Mouse (Mus musculus) kidney, postnatal 10 days (tissue): ENCODE data around the gene Mrpl23.
A peak's percentile ranks its signal among the peaks of the same experiment; 100 is the strongest.

ENCODE experiments used
- DNase-seq: peaks from one replicate; pipeline ENCODE4 v3.0.0; 2021; ENCODE audit warnings: mixed read lengths

Gene Mrpl23

GRCm38 (mm10) chr7:142575971-142576370 lies 43.5 kb downstream of the Mrpl23 start:
- no peak for DNase-seq

GRCm38 (mm10) chr7:142576472-142577326 lies 44.2 kb downstream of the Mrpl23 start:
- DNase-seq = no peak

- DNase-seq = peak; percentile 39
These were observed 45.4 kb downstream of the Mrpl23 start for GRCm38 (mm10) chr7:142577806-142578423.

- DNase-seq = no peak
These were observed 46.6 kb downstream of the Mrpl23 start for GRCm38 (mm10) chr7:142579069-142579468.

- peak; percentile 76 for DNase-seq
These were observed 47.8 kb downstream of the Mrpl23 start for GRCm38 (mm10) chr7:142580121-142580879.

- no peak for DNase-seq
These were observed 48.7 kb downstream of the Mrpl23 start for GRCm38 (mm10) chr7:142581186-142581585.

GRCm38 (mm10) chr7:142581656-142582228 lies 49.3 kb downstream of the Mrpl23 start:
- DNase-seq = peak; percentile 67

- no peak for DNase-seq
These were observed 52.4 kb downstream of the Mrpl23 start for GRCm38 (mm10) chr7:142584882-142585281.

- no peak for DNase-seq
These were observed 53.4 kb downstream of the Mrpl23 start for GRCm38 (mm10) chr7:142585890-142586289.

- DNase-seq = no peak
These were observed 55.9 kb downstream of the Mrpl23 start for GRCm38 (mm10) chr7:142588282-142588941.
